Mouse (Mus musculus) c-Kit-negative CD71-positive TER-119-positive erythroid progenitor cells, embryonic 14.5 days (primary cell): ENCODE measurements around the gene Ube2e2.
A peak's percentile ranks its signal among the peaks of the same experiment; 100 is the strongest.

ENCODE experiments used
- DNase-seq: peaks from one replicate; pipeline ENCODE4 v3.0.0-alpha.2; 2013; ENCODE audit warnings: low read depth, low spot score

The Ube2e2 gene

GRCm38 (mm10) chr14:18893947-18894445, at the start of gene Ube2e2:
Ube2e2 (minus strand) TSS chr14:18894267.
- no peak for DNase-seq

- no peak for DNase-seq
Measured at GRCm38 (mm10) chr14:18940068-18940467, 46.0 kb upstream of the Ube2e2 start.

GRCm38 (mm10) chr14:18903553-18903952, 9.5 kb upstream of the Ube2e2 start:
- DNase-seq: no peak

- DNase-seq: peak; percentile 13
Measured at GRCm38 (mm10) chr14:18893121-18893946, 733 bp downstream of the Ube2e2 start.

GRCm38 (mm10) chr14:18889571-18889970, 4.5 kb downstream of the Ube2e2 start:
- no peak for DNase-seq

DNA sequence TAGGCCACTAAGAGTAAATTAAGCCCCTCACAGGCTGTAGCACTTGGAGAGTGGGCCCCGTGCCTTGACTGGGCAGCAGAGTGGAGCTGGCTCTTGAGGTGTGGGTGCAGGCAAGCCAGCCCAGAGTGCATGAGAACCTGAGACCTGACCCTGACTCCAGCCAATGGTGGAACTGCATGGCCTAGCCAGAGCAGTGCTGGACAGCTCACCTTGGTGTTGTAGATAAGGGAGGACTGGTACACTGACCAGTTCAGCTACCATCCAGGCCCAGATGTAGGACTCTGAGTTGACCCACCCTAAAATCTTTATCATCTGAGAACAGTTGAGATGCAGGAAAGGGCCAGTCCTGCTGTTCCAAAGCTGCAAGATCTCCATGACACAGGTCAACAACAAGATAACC, 11.6 kb downstream of the Ube2e2 start:
- no peak for DNase-seq

- no peak for DNase-seq
Measured at GRCm38 (mm10) chr14:18870716-18871115, 23.4 kb downstream of the Ube2e2 start.

GRCm38 (mm10) chr14:18828661-18829060, 65.4 kb downstream of the Ube2e2 start:
- no peak for DNase-seq

- DNase-seq: no peak
Measured at GRCm38 (mm10) chr14:18826753-18827152, 67.3 kb downstream of the Ube2e2 start.

DNA sequence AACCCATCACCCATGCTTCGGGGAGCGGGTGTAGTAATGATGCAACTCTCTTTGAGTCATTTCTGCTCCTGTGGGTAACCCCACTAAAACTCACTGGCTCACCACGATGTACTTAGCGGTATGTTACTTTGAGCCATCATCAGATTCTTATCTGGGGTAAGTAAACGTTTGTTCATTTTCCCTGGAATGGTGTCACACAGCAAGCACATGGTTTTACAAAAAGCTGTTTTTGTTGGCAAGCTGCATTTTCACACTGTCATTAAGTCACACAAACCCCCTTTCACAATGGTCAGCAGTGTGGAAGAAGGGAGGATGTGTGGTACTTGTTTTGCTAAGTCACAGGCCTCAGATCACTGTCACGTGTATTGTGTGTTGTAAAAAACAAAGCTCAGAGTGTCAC, 73.4 kb downstream of the Ube2e2 start:
- DNase-seq: no peak

DNA sequence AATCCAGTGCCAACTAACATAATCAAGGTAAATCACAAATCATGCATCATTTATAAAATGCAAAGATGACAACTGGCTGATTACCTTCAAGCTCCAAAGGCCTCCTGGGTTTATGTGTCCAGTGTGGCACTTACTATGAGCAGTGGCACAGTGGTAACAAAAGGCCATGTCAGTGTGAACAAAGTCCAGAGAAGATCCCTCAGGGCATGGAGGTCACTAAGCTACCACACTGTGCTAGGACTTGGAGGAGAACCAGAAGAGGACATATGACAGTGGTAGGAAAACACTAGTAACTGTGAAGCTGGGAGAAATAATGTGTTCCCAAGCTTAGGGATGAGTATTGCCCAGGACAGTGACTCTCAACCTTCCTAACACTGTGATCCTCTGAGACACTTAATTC, 97.2 kb downstream of the Ube2e2 start:
- DNase-seq: no peak

- DNase-seq: no peak
Measured at GRCm38 (mm10) chr14:18795787-18796186, 98.3 kb downstream of the Ube2e2 start.

GRCm38 (mm10) chr14:18778993-18779675, 114.9 kb downstream of the Ube2e2 start:
- DNase-seq: no peak

DNA sequence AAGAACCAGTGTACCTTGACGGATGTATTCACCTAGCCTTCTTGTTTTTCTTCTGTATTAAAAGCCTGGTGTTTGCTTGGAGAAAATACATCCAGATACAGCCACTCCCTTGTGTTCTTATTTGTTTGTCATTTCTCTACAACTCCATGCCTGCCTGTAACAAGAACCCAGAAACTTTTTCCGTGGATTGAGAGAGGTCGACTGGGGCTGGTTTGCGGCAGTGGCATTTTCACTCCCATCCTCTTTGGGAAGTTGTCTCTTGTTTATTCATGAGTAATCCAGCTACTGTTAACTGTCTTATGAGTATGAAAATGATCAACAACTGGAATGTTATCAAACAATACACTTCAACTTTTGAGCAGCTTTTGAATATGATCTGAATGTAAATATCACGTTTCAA, 115.8 kb downstream of the Ube2e2 start:
- DNase-seq: no peak

GRCm38 (mm10) chr14:18776132-18776531, 117.9 kb downstream of the Ube2e2 start:
- DNase-seq: no peak

- DNase-seq: no peak
Measured at GRCm38 (mm10) chr14:18773724-18774123, 120.3 kb downstream of the Ube2e2 start.

- DNase-seq: no peak
Measured at GRCm38 (mm10) chr14:18759601-18760356, 134.3 kb downstream of the Ube2e2 start.

- DNase-seq: no peak
Measured at GRCm38 (mm10) chr14:18758595-18759532, 135.2 kb downstream of the Ube2e2 start.

GRCm38 (mm10) chr14:18758003-18758402, 136.1 kb downstream of the Ube2e2 start:
- no peak for DNase-seq

- DNase-seq: no peak
Measured at GRCm38 (mm10) chr14:18755410-18755809, 138.7 kb downstream of the Ube2e2 start.

GRCm38 (mm10) chr14:18754595-18754994, 139.5 kb downstream of the Ube2e2 start:
- no peak for DNase-seq
